Mouse (Mus musculus): Measurements from ENCODE around the gene CT030661.1. TPM values are rescaled to one million over a fixed set of nuclear protein-coding genes. Genes with fewer than 3 reads are reported as not detected.

The CT030661.1 gene
- polyA plus RNA-seq, 1 experiment from 2014 or later, result 14.0 TPM

Other genes starting within 250 kb of the CT030661.1 start
- gene Zfp947, start 148.6 kb downstream of the CT030661.1 start, polyA plus RNA-seq (2014; fragmentation: Nextera tagmentation; extraction: Ambion mirVana), result 1.8 and 2.1 TPM in 2 replicates
- 3.8 and 5.5 TPM in 2 replicates for gene Zfp994, start 89.2 kb downstream of the CT030661.1 start, polyA plus RNA-seq (2014; fragmentation: Nextera tagmentation; extraction: Ambion mirVana)
- 19.8 and 23.8 TPM in 2 replicates for gene Zfp944, start 46.6 kb upstream of the CT030661.1 start, polyA plus RNA-seq (2014; fragmentation: Nextera tagmentation; extraction: Ambion mirVana)
- 7.2 and 11.9 TPM in 2 replicates for gene Zfp758, start 46.6 kb upstream of the CT030661.1 start, polyA plus RNA-seq (2014; fragmentation: Nextera tagmentation; extraction: Ambion mirVana)
- 29.8 and 37.7 TPM in 2 replicates for gene Zfp946, start 109.4 kb upstream of the CT030661.1 start, polyA plus RNA-seq (2014; fragmentation: Nextera tagmentation; extraction: Ambion mirVana)

Measured in forebrain, embryonic 14.5 days (tissue).